Mouse (Mus musculus): ENCODE results near the gene Tmem190. TPM values are rescaled to one million over a fixed set of nuclear protein-coding genes. Genes with fewer than 3 reads are reported as not detected.
"Not testable (repeated sequence)": the region's sequence is repeated elsewhere in the genome, so short reads cannot be mapped to it uniquely, and the experiment has no call there.

The Tmem190 gene
- total RNA-seq, 1 experiment from 2014 or later = not detected

- peak; percentile 85 for ATAC-seq (replicated peaks; ENCODE audit: low read depth, poor library complexity, severe bottlenecking)
Observed at GRCm38 (mm10) chr7:4806716-4807115, 24.0 kb downstream of the Tmem190 start.

- ATAC-seq (replicated peaks; ENCODE audit: low read depth, poor library complexity, severe bottlenecking) = not testable (repeated sequence)
Observed at GRCm38 (mm10) chr7:4811131-4811530, 28.4 kb downstream of the Tmem190 start.

GRCm38 (mm10) chr7:4811842-4812302, 29.1 kb downstream of the Tmem190 start:
- ATAC-seq (replicated peaks; ENCODE audit: low read depth, poor library complexity, severe bottlenecking) = no peak; the same call in 1 of the 2 replicates

GRCm38 (mm10) chr7:4812303-4813104, 29.8 kb downstream of the Tmem190 start, which contains the start of gene Ube2s:
Gene Ube2s, minus strand, starts transcription at chr7:4812590.
- ATAC-seq (replicated peaks; ENCODE audit: low read depth, poor library complexity, severe bottlenecking) = peak; percentile 92

DNA sequence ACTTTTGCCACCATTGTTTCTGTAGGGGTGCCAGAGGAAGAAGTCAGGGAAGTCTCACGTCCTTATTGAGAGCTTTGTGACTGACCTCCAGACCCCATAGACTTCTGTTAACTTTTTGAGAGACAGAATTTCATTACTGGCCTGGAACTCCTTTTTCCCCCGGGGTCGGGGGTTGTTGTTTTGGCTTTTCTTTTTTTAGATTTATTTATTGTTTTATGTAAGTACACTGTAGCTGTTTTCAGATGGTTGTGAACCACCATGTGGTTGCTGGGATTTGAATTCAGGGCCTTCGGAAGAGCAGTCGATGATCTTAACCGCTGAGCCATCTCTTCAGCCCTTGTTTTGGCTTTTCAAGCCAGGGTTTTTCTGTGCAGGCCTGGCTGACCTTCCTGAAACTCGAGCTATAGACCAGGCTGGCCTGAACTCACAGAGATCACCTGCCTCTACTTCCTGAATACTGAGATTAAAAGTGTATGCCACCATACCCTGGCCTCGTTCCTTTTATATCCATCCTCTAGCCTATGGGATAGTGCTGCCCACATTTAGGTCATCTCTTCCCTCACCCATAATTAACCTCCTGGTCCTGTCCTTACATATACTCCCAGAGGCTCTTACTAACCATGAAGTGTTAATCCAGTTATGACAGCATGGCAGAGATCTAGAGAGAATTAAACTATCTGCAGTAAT, 30.5 kb downstream of the Tmem190 start:
- ATAC-seq (replicated peaks; ENCODE audit: low read depth, poor library complexity, severe bottlenecking) = no peak

- ATAC-seq (replicated peaks; ENCODE audit: low read depth, poor library complexity, severe bottlenecking) = no peak
Observed at GRCm38 (mm10) chr7:4816559-4816958, 33.8 kb downstream of the Tmem190 start.

DNA sequence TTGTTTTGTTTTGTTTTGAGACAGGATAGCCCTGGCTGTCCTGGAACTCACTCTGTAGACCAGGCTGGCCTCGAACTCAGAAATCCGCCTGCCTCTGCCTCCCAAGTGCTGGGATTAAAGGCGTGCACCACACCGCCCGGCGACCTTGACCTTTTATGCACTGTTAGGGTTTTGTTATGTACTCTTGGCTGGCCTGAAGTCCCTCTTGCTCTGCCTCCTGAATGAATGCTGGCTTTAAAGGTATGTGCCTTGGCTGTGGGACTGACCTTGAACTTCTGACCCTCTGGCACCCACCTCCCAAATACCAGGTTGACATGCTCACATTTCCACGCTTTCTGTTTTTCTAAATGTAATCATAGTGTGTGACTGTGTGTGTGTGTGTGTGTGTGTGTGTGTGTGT, 38.2 kb downstream of the Tmem190 start:
- ATAC-seq (replicated peaks; ENCODE audit: low read depth, poor library complexity, severe bottlenecking) = not testable (repeated sequence)

DNA sequence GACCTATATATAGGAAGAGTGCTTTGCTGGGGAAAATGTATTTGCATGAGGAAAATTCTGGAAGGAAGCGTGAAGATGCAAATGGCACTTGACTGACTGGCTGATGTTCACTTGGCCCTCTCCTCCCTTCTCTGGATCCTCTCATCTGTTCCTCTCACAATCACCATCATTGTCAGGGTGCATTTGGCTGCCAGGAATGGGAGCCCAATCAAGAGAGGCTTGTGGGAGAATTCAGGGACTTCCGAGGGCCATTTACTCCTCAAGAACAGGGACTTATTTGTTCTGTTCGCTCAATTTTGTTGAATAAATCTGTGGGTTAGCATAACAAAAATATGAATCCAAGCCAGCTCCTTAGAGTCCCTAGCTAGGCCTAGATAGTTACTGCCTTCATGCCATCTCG, 39.0 kb downstream of the Tmem190 start:
- ATAC-seq (replicated peaks; ENCODE audit: low read depth, poor library complexity, severe bottlenecking) = no peak

DNA sequence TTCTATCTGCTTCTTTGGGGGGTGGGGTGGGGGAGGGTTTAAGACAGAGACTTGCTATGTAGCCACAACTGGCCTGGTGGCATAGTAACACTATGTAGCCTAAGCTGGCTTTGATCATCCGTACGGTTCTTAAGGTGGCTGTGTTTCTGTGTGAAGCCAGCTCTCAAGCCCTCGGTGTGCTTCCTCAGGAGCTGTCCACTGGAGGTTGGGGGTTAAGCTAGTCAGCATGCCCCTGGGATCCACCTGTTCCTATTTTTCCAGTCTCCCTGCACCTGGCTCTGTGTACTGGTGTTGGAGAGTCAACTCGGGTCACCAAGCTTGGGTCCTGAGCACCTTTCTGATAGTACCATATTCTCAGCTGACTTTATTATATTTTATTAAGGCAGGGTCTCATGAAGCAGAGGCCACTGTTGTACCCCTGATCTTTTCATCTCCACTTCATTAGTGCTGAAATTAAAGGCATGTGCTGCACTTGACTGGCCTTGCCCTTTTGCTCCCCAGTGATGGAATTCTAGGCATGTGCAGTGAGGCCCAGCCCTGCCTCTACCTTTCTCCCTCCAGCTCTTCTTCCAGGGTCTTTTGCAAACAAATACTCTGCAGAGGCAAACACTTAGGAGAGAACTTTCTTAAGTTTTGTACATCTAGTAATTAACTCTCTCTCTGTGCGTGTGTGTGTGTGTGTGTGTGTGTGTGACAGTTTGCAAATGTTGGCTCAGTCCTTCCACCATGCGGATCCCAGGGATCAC, 39.6 kb downstream of the Tmem190 start:
- ATAC-seq (replicated peaks; ENCODE audit: low read depth, poor library complexity, severe bottlenecking) = no peak

DNA sequence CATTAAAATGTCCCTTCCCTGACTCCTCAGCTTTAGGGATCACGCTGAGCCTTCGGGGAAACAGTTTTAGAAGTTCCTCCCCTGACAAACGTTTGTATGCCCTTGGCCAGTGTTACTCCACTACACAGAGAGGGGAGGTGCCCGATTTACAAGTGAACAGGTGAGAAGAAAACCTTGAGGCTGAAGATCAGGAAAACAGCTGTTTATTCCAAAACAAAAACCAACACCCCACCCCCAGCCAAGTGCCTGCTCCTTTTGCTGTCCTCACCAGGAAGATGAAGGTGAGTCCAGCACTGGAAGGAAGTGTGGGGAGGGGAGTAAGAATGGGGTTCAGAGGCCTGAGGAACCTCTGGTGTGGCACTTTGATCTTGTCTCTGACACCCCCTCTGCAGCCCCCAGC, 42.6 kb downstream of the Tmem190 start:
- ATAC-seq (replicated peaks; ENCODE audit: low read depth, poor library complexity, severe bottlenecking) = no peak

DNA sequence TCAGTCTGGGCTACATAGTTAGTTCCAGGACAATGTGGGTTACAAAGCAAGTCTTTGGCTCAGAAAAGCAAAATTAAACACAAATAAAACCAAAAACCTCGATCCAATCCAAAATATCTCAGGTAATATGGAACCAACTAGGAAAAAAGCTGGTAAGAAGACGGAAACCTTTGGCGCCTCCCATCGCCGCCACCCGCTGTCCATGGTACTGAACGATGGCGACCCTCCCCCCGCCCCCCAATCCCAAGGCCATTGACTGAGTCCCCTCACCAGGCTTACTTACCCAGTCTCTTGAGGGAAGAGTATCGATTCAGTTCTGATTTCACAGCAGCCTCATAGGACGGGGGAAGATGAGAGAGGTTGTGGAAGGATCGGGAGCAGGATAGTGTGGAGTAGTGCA, 47.7 kb downstream of the Tmem190 start:
- no peak for ATAC-seq (replicated peaks; ENCODE audit: low read depth, poor library complexity, severe bottlenecking)

Other genes with a start within 250 kb of the Tmem190 start
- gene Syt5, start 235.4 kb upstream of the Tmem190 start, total RNA-seq (2017) = not detected in 2 replicates
- not detected in 2 replicates for gene Ptprh, start 178.9 kb upstream of the Tmem190 start, total RNA-seq (2017)
- gene Tmem86b, start 151.5 kb upstream of the Tmem190 start, total RNA-seq (2017) = 8.6 and 18.7 TPM in 2 replicates
- 142 and 149 TPM in 2 replicates for gene Ppp6r1, start 123.9 kb upstream of the Tmem190 start, total RNA-seq (2017)
- gene Hspbp1, start 97.9 kb upstream of the Tmem190 start, total RNA-seq (2017) = 28.6 and 43.6 TPM in 2 replicates
- gene Brsk1, start 92.3 kb upstream of the Tmem190 start, total RNA-seq (2017) = not detected in 2 replicates
- gene Tmem150b, start 57.7 kb upstream of the Tmem190 start, total RNA-seq (2017) = 6.6 and 8.3 TPM in 2 replicates
- 33.0 and 37.9 TPM in 2 replicates for gene Kmt5c, start 42.8 kb upstream of the Tmem190 start, total RNA-seq (2017)
- 63.5 and 74.7 TPM in 2 replicates for gene Cox6b2, start 29.8 kb upstream of the Tmem190 start, total RNA-seq (2017)
- not detected in 2 replicates for gene Fam71e2, start 11.6 kb upstream of the Tmem190 start, total RNA-seq (2017)
- gene Il11, start 78 bp upstream of the Tmem190 start, total RNA-seq (2017) = 0.59 TPM in 1 of 2 replicates, not detected in the other
- 7.0 and 8.4 TPM in 2 replicates for gene Tmem238, start 6.7 kb downstream of the Tmem190 start, total RNA-seq (2017)
- gene Rpl28, start 9.9 kb downstream of the Tmem190 start, total RNA-seq (2017) = 690 and 777 TPM in 2 replicates
- gene Ube2s, start 29.7 kb downstream of the Tmem190 start, total RNA-seq (2017) = 190 and 203 TPM in 2 replicates
- 0.05 TPM in 2 replicates for gene Shisa7, start 61.8 kb downstream of the Tmem190 start, total RNA-seq (2017)
- 8.0 and 70.9 TPM in 2 replicates for gene Isoc2b, start 87.3 kb downstream of the Tmem190 start, total RNA-seq (2017)
- gene Isoc2a, start 94.2 kb downstream of the Tmem190 start, total RNA-seq (2017) = 3.8 and 6.5 TPM in 2 replicates
- gene Gm36210, start 123.6 kb downstream of the Tmem190 start, total RNA-seq (2017) = not detected in 2 replicates
- gene Zfp628, start 132.3 kb downstream of the Tmem190 start, total RNA-seq (2017) = 2.4 and 3.2 TPM in 2 replicates
- 0.32 TPM in 1 of 2 replicates, not detected in the other for gene Nat14, start 139.1 kb downstream of the Tmem190 start, total RNA-seq (2017)
- gene Ssc5d, start 142.8 kb downstream of the Tmem190 start, total RNA-seq (2017) = not detected in 2 replicates
- not detected in 2 replicates for gene Sbk2, start 181.5 kb downstream of the Tmem190 start, total RNA-seq (2017)
- gene Sbk3, start 188.2 kb downstream of the Tmem190 start, total RNA-seq (2017) = 0.19 TPM in 1 of 2 replicates, not detected in the other
- gene Zfp579, start 213.2 kb downstream of the Tmem190 start, total RNA-seq (2017) = 4.1 and 8.3 TPM in 2 replicates
- 2.2 and 7.4 TPM in 2 replicates for gene Zfp524, start 231.5 kb downstream of the Tmem190 start, total RNA-seq (2017)
- 20.0 and 21.1 TPM in 2 replicates for gene Fiz1, start 231.8 kb downstream of the Tmem190 start, total RNA-seq (2017)
- gene Gm44973, start 232.6 kb downstream of the Tmem190 start, total RNA-seq (2017) = not detected in 2 replicates
- gene Zfp865, start 237.4 kb downstream of the Tmem190 start, total RNA-seq (2017) = 9.5 and 14.3 TPM in 2 replicates
- 0.14 and 1.1 TPM in 2 replicates for gene Ccdc106, start 237.6 kb downstream of the Tmem190 start, total RNA-seq (2017)